Mouse (Mus musculus) ES-E14 (cell line): Measurements from ENCODE around the gene Dynll1.
"Not testable (repeated sequence)": the region's sequence is repeated elsewhere in the genome, so short reads cannot be mapped to it uniquely, and the experiment has no call there.

Source experiments
- HCFC1 ChIP-seq: IDR thresholded peaks from 2 replicates; pipeline ENCODE4 v1.6.1; 2012; ENCODE audit warnings: low read length, inconsistent platforms, borderline replicate concordance; ENCODE audit not compliant: insufficient read depth
- MAFK ChIP-seq: IDR thresholded peaks from 2 replicates; pipeline ENCODE4 v1.6.1; 2014; ENCODE audit warnings: mild to moderate bottlenecking, low read depth, low read length, inconsistent platforms; ENCODE audit not compliant: insufficient read depth
- ZC3H11A ChIP-seq: IDR thresholded peaks from 2 replicates; pipeline ENCODE4 v1.6.1; 2012; ENCODE audit warnings: low read depth, mild to moderate bottlenecking, inconsistent platforms, low read length, borderline replicate concordance
- ZNF384 ChIP-seq: IDR thresholded peaks from 2 replicates; pipeline ENCODE4 v1.6.1; 2012; ENCODE audit warnings: low read depth, low read length, inconsistent platforms

DNA sequence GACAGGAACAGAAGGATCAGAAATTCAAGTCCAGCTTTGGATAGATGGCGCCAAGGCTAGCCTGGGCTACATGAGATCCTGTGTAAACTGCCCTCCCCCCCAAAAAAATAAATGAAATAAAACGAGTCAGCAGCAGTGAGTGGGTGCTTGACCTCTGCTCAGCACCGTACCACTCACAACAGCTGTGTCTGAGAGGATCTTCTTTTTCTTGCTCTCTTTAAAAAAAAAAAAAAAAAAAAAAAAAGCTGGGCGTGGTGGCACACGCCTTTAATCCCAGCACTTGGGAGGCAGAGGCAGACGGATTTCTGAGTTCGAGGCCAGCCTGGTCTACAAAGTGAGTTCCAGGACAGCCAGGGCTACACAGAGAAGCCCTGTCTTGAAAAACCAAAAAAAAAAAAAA is 1.4 kb upstream of the Dynll1 start:
- not testable (repeated sequence) for TF ChIP-seq HCFC1, MAFK, ZC3H11A
- TF ChIP-seq ZNF384 = 0 out of 2 replicates have a peak, but pooled peaks have one; percentile 44
